Mouse (Mus musculus) hematopoietic stem cell, adult 5-6 weeks (primary cell): ENCODE measurements at regions not wholly inside any gene's neighbourhood (a gene's known extent, or its start where the extent isn't known, plus 50 kb on each side); places are given as distances from the start of the nearest gene placed in this dataset.
A peak's percentile ranks its signal among the peaks of the same experiment; 100 is the strongest.

Source experiments
- ATAC-seq, 2 experiments: fragments of 125-278 bp in 1 of 2; replicated peaks in 1 of 2; 2 replicates each; pipeline ENCODE4 v1.8.0; 2016 to 2017; ENCODE audit warnings: inconsistent platforms in 2 of 2, mild to moderate bottlenecking in 2 of 2, moderate number of reproducible peaks in 2 of 2, low read depth in 1 of 2, moderate TSS enrichment in 1 of 2; ENCODE audit not compliant: low FRiP score in 2 of 2, poor library complexity in 2 of 2, severe bottlenecking in 2 of 2, insufficient read depth in 1 of 2, low TSS enrichment in 1 of 2

GRCm38 (mm10) chrX:42332906-42333305 is 156.6 kb upstream of the Tex13c2 start:
- no peak for ATAC-seq

- ATAC-seq: no peak
Observed at GRCm38 (mm10) chrX:42333631-42334030, 155.9 kb upstream of the Tex13c2 start.

- ATAC-seq: no peak
Observed at GRCm38 (mm10) chrX:42334794-42335193, 154.7 kb upstream of the Tex13c2 start.

- ATAC-seq: no peak
Observed at GRCm38 (mm10) chrX:42336772-42337171, 152.7 kb upstream of the Tex13c2 start.

GRCm38 (mm10) chrX:42342362-42342761 is 147.1 kb upstream of the Tex13c2 start:
- no peak for ATAC-seq

GRCm38 (mm10) chrX:42342951-42343879 is 146.3 kb upstream of the Tex13c2 start:
- peak; percentile 77 to 78; a peak in 3 of 4 replicates for ATAC-seq

GRCm38 (mm10) chrX:42352610-42353254 is 136.8 kb upstream of the Tex13c2 start:
- no peak for ATAC-seq

- ATAC-seq: no peak
Observed at GRCm38 (mm10) chrX:42359381-42360172, 129.9 kb upstream of the Tex13c2 start.

- ATAC-seq: peak; percentile 64 to 88; a peak in 3 of 4 replicates
Observed at GRCm38 (mm10) chrX:42360173-42360931, 129.1 kb upstream of the Tex13c2 start.

GRCm38 (mm10) chrX:42360973-42361372 is 128.5 kb upstream of the Tex13c2 start:
- ATAC-seq: no peak

GRCm38 (mm10) chrX:42361400-42362028 is 128.0 kb upstream of the Tex13c2 start:
- no peak for ATAC-seq

GRCm38 (mm10) chrX:42364137-42364536 is 125.4 kb upstream of the Tex13c2 start:
- ATAC-seq: no peak

- ATAC-seq: no peak
Observed at GRCm38 (mm10) chrX:42373794-42374398, 115.6 kb upstream of the Tex13c2 start.

GRCm38 (mm10) chrX:42393836-42394556 is 95.5 kb upstream of the Tex13c2 start:
- no peak for ATAC-seq

- ATAC-seq: no peak
Observed at GRCm38 (mm10) chrX:42396441-42396840, 93.0 kb upstream of the Tex13c2 start.

GRCm38 (mm10) chrX:42398836-42399235 is 90.7 kb upstream of the Tex13c2 start:
- ATAC-seq: no peak
